Mouse (Mus musculus): ENCODE results near the gene Sult2b1. TPM values are rescaled to one million over a fixed set of nuclear protein-coding genes. Genes with fewer than 3 reads are reported as not detected.

The Sult2b1 gene
- polyA plus RNA-seq, 1 experiment from 2014 or later = 2.9 TPM

GRCm38 (mm10) chr7:45759400-45759799, 25.1 kb downstream of the Sult2b1 start:
- Histone ChIP-seq H3K9me3 (no peaks in the 10 kb centered on the region), H3K4me3 (replicated peaks) (peak overlapping the region; percentile 21), H3K36me3 (no peaks in the 10 kb centered on the region), H3K9ac (no peak overlapping the region), H3K27ac (no peak overlapping the region), H3K27me3 (replicated peaks) (peaks cover 27% of the 10 kb centered on the region), H3K4me2 (replicated peaks) (peak overlapping the region; percentile 60), H3K4me1 (replicated peaks) (0 out of 2 replicates have a peak, but pooled peaks cover 8% of the 10 kb centered on the region)
- 4% methylated on average over 27 of the region's 27 CpGs for WGBS
- ATAC-seq = peak; percentile 90

DNA sequence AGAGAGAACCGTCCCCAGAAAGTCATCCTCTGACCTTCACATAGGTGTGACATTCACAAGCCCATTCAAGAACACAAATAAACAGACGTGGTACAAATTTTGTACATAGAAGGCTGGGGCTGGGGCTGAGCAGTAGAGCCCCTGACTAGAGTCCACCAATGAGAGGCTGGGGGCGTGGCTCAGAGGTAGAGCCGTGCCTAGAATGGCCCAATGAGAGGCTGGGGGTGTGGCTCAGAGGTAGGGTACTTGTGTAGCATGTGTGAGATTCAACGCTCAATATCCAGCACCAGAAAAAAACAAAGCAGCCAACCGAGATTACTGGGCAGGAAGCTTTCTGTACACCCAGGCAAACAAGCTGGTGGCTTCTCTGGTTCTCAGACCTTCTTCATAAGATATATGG, 28.8 kb downstream of the Sult2b1 start:
- Histone ChIP-seq H3K4me1 (replicated peaks) (0 out of 2 replicates have a peak, but pooled peaks cover 8% of the 10 kb centered on the region), H3K4me2 (replicated peaks) (no peak overlapping the region), H3K27ac (no peak overlapping the region), H3K4me3 (replicated peaks) (no peak overlapping the region), H3K9me3 (no peaks in the 10 kb centered on the region), H3K27me3 (replicated peaks) (peaks cover 27% of the 10 kb centered on the region), H3K36me3 (no peaks in the 10 kb centered on the region), H3K9ac (no peak overlapping the region)
- no peak for ATAC-seq
- 62% methylated on average over 6 of the region's 6 CpGs for WGBS

- Histone ChIP-seq H3K9ac (no peak overlapping the region), H3K4me2 (replicated peaks) (no peak overlapping the region), H3K9me3 (no peaks in the 10 kb centered on the region), H3K27ac (no peak overlapping the region), H3K36me3 (no peaks in the 10 kb centered on the region), H3K27me3 (replicated peaks) (no peaks in the 10 kb centered on the region), H3K4me1 (replicated peaks) (peaks cover 5% of the 10 kb centered on the region), H3K4me3 (replicated peaks) (no peak overlapping the region)
- 51% methylated on average over 9 of the region's 9 CpGs for WGBS
- peak; percentile 58; the same call in 1 of the 2 replicates for ATAC-seq
These were observed 34.3 kb downstream of the Sult2b1 start for GRCm38 (mm10) chr7:45750162-45750561.

GRCm38 (mm10) chr7:45749401-45749800, 35.1 kb downstream of the Sult2b1 start:
- no peaks in the 10 kb centered on the region for H3K9me3 ChIP-seq
- peaks cover 5% of the 10 kb centered on the region for H3K4me1 ChIP-seq (replicated peaks)
- no peak overlapping the region for H3K4me3 ChIP-seq (replicated peaks)
- WGBS = 40% methylated on average over 9 of the region's 10 CpGs
- H3K9ac ChIP-seq = no peak overlapping the region
- H3K27me3 ChIP-seq (replicated peaks) = no peaks in the 10 kb centered on the region
- H3K4me2 ChIP-seq (replicated peaks) = 0 out of 2 replicates have a peak overlapping the region, but pooled peaks have one; percentile 17
- 0 out of 2 replicates have a peak, but pooled peaks have one; percentile 4 for ATAC-seq
- H3K36me3 ChIP-seq = no peaks in the 10 kb centered on the region
- H3K27ac ChIP-seq = 0 out of 2 replicates have a peak overlapping the region, but pooled peaks have one; percentile 17

DNA sequence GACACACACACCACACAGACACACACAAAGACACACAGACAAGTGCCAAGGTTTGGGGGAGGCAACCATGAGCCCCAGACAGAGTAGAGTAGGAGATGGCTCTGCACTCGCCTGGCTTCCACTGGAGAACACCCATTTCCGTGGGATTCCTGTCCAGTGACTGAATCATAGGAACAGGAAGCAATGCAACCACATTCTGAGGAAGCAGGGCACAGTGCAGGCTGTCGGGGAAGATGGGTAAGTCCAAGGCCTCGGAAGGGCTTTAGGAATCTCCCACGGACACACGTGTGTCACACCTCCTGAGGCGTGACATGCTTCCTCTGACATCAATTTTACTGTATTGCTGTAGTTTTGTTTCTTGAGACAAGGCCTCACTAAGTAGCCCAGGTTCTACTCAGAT, 36.4 kb downstream of the Sult2b1 start:
- H3K4me3 ChIP-seq (replicated peaks) = no peak overlapping the region
- no peaks in the 10 kb centered on the region for H3K9me3 ChIP-seq
- peaks cover 5% of the 10 kb centered on the region for H3K4me1 ChIP-seq (replicated peaks)
- 77% methylated on average over 7 of the region's 7 CpGs for WGBS
- ATAC-seq = no peak
- H3K9ac ChIP-seq = no peak overlapping the region
- no peaks in the 10 kb centered on the region for H3K36me3 ChIP-seq
- H3K4me2 ChIP-seq (replicated peaks) = no peak overlapping the region
- H3K27me3 ChIP-seq (replicated peaks) = no peaks in the 10 kb centered on the region
- no peak overlapping the region for H3K27ac ChIP-seq

GRCm38 (mm10) chr7:45747450-45747849, 37.0 kb downstream of the Sult2b1 start:
- H3K9me3 ChIP-seq = no peaks in the 10 kb centered on the region
- no peak overlapping the region for H3K27ac ChIP-seq
- no peaks in the 10 kb centered on the region for H3K27me3 ChIP-seq (replicated peaks)
- no peaks in the 10 kb centered on the region for H3K36me3 ChIP-seq
- ATAC-seq = no peak
- no peak overlapping the region for H3K4me2 ChIP-seq (replicated peaks)
- no peak overlapping the region for H3K9ac ChIP-seq
- peaks cover 5% of the 10 kb centered on the region for H3K4me1 ChIP-seq (replicated peaks)
- H3K4me3 ChIP-seq (replicated peaks) = no peak overlapping the region
- 84% methylated on average over 5 of the region's 5 CpGs for WGBS

DNA sequence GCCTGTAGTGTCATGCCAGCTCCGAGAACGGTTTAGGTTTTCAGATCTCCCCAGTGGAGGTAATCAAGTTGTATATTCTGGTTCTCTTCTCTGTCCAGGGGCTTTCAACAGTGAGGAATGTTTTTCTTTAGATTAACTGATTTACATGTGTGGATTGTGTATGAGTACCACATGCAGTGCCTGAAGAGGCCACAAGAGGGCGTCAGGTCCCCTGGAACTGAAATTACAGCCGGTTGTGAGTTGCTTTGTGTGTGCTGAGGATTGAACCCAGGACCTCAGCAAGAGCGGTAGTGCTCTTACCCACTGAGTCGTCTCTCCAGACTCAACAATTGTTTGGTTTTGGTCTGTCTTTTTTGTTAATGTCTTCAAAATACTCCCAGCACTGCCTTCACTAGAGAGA, 38.0 kb downstream of the Sult2b1 start:
- ATAC-seq = no peak
- 63% methylated on average over 6 of the region's 6 CpGs for WGBS
- Histone ChIP-seq H3K27ac (no peak overlapping the region), H3K4me2 (replicated peaks) (no peak overlapping the region), H3K36me3 (no peaks in the 10 kb centered on the region), H3K9ac (no peak overlapping the region), H3K4me3 (replicated peaks) (no peak overlapping the region), H3K9me3 (no peaks in the 10 kb centered on the region), H3K27me3 (replicated peaks) (no peaks in the 10 kb centered on the region), H3K4me1 (replicated peaks) (peaks cover 10% of the 10 kb centered on the region)

- ATAC-seq = peak; percentile 74
- H3K4me1 ChIP-seq (replicated peaks) = peaks cover 5% of the 10 kb centered on the region; the same call in 1 of the 2 replicates
- H3K36me3 ChIP-seq = no peaks in the 10 kb centered on the region
- no peak overlapping the region for H3K4me2 ChIP-seq (replicated peaks)
- H3K27me3 ChIP-seq (replicated peaks) = no peaks in the 10 kb centered on the region
- H3K27ac ChIP-seq = no peak overlapping the region
- H3K9me3 ChIP-seq = no peaks in the 10 kb centered on the region
- no peak overlapping the region for H3K4me3 ChIP-seq (replicated peaks)
- WGBS = 17% methylated on average over 2 of the region's 2 CpGs
- H3K9ac ChIP-seq = no peak overlapping the region
These were observed 40.1 kb downstream of the Sult2b1 start for GRCm38 (mm10) chr7:45744387-45744786.

DNA sequence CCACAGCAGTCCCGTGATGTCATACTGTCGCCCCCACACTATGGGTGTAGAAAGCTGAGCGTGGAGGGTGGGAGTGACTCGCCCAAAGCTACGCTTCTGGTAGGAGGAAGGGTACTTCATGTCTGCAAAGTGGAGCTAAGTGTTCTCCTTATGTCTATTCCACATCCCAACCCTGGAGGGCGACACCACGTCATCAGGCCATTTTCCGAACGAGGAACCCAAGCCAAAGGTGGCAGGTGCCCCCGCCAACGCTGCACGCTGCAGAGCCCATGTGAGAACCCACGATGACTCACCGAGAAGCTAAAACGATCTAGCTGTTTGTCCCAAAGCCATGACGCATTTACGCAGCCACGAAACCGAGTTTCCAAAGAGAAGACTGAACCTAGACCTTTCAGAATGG, 42.1 kb downstream of the Sult2b1 start:
- Histone ChIP-seq H3K9ac (no peak overlapping the region), H3K4me3 (replicated peaks) (peak overlapping the region; percentile 21), H3K36me3 (no peaks in the 10 kb centered on the region), H3K27ac (no peak overlapping the region), H3K9me3 (no peaks in the 10 kb centered on the region), H3K4me1 (replicated peaks) (0 out of 2 replicates have a peak, but pooled peaks cover 5% of the 10 kb centered on the region), H3K27me3 (replicated peaks) (no peaks in the 10 kb centered on the region), H3K4me2 (replicated peaks) (peak overlapping the region; percentile 41)
- 33% methylated on average over 19 of the region's 19 CpGs for WGBS
- ATAC-seq = no peak

DNA sequence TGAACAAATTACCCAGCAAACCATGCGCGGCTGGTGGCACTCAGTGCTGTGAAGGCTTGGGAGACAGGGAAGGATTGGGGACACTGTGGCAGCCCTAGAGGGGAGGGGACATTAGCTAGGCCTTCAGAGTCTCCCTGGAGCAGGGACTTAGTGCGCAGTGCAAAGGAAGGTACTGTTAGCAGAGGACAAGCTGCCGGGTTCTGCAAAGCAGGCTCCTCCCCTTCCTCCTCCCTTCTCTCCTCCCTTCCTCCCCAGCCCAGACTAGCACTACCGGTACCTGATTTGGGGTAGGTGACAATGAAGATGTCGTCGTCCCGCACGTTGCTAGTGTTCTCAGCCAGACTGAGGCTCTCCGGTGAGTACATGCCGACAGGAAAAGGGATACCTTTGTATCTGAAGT, 42.7 kb downstream of the Sult2b1 start:
- H3K4me3 ChIP-seq (replicated peaks) = peak overlapping the region; percentile 21
- H3K9me3 ChIP-seq = no peaks in the 10 kb centered on the region
- H3K36me3 ChIP-seq = no peaks in the 10 kb centered on the region
- H3K9ac ChIP-seq = no peak overlapping the region
- ATAC-seq = 0 out of 2 replicates have a peak, but pooled peaks have one; percentile 14
- H3K27me3 ChIP-seq (replicated peaks) = no peaks in the 10 kb centered on the region
- 37% methylated on average over 11 of the region's 11 CpGs for WGBS
- peak overlapping the region; percentile 41 for H3K4me2 ChIP-seq (replicated peaks)
- H3K4me1 ChIP-seq (replicated peaks) = 0 out of 2 replicates have a peak, but pooled peaks cover 5% of the 10 kb centered on the region
- no peak overlapping the region for H3K27ac ChIP-seq

DNA sequence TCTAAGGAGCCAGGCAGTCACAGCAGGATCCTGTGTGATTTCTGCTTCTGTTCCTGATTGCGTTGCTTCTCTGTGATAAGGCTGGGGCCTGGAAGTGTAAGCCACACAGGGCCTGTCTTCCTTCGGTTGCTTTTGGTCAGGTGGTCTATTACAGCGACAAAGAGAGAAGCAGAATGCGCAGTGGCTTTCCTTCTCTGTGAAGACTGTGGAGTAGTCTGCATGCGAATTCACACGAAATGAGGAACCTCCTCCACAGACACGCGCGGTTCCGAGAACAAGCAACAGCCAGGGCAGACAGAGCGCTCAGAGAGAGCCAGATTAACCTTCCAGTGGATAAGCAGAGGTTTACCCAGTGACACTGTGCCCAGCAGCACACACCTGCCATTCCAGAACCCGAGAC, 43.2 kb downstream of the Sult2b1 start:
- no peak overlapping the region for H3K27ac ChIP-seq
- H3K9ac ChIP-seq = no peak overlapping the region
- peak overlapping the region; percentile 41 for H3K4me2 ChIP-seq (replicated peaks)
- H3K36me3 ChIP-seq = no peaks in the 10 kb centered on the region
- 82% methylated on average over 12 of the region's 12 CpGs for WGBS
- H3K9me3 ChIP-seq = no peaks in the 10 kb centered on the region
- no peak for ATAC-seq
- no peak overlapping the region for H3K4me3 ChIP-seq (replicated peaks)
- H3K4me1 ChIP-seq (replicated peaks) = 0 out of 2 replicates have a peak, but pooled peaks cover 5% of the 10 kb centered on the region
- H3K27me3 ChIP-seq (replicated peaks) = no peaks in the 10 kb centered on the region

DNA sequence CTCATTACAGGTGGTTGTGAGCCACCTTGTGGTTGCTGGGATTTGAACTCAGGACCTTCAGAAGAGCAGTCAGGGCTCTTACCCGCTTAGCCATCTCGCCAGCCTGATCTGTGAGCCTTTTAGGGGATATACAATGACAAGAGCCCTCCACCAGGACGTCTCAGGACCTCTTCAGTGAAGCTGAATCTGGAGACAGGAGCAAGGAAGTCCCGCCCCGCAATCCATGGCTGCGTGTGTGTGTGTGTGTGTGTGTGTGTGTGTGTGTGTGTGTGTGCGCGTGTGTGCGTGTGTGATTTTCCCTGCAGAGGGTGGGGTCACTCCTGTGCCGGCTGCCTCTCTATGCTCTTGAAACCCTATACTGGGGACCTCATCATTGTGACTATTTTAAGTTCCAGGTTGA, 44.6 kb downstream of the Sult2b1 start:
- Histone ChIP-seq H3K27ac (no peak overlapping the region), H3K4me2 (replicated peaks) (no peak overlapping the region), H3K27me3 (replicated peaks) (no peaks in the 10 kb centered on the region), H3K36me3 (no peaks in the 10 kb centered on the region), H3K4me1 (replicated peaks) (0 out of 2 replicates have a peak, but pooled peaks cover 5% of the 10 kb centered on the region), H3K9ac (no peak overlapping the region), H3K9me3 (no peaks in the 10 kb centered on the region), H3K4me3 (replicated peaks) (no peak overlapping the region)
- no peak for ATAC-seq
- WGBS = 55% methylated on average over 8 of the region's 10 CpGs

GRCm38 (mm10) chr7:45739162-45739763, 45.2 kb downstream of the Sult2b1 start:
- H3K36me3 ChIP-seq = no peaks in the 10 kb centered on the region
- no peak overlapping the region for H3K4me2 ChIP-seq (replicated peaks)
- H3K27me3 ChIP-seq (replicated peaks) = no peaks in the 10 kb centered on the region
- WGBS = 7% methylated on average over 9 of the region's 9 CpGs
- H3K9me3 ChIP-seq = no peaks in the 10 kb centered on the region
- no peak overlapping the region for H3K27ac ChIP-seq
- H3K4me3 ChIP-seq (replicated peaks) = no peak overlapping the region
- H3K9ac ChIP-seq = no peak overlapping the region
- peak; percentile 85 for ATAC-seq
- H3K4me1 ChIP-seq (replicated peaks) = 0 out of 2 replicates have a peak, but pooled peaks cover 5% of the 10 kb centered on the region

Measured in intestine, embryonic 15.5 days (tissue).